Mouse (Mus musculus): ENCODE measurements around the gene Ppfibp1. TPM values are rescaled to one million over a fixed set of nuclear protein-coding genes. Genes with fewer than 3 reads are reported as not detected.

Gene Ppfibp1
- polyA plus RNA-seq, 1 experiment from 2014 or later = 12.9 TPM

GRCm38 (mm10) chr6:146941505-146942275 lies 53.4 kb downstream of the Ppfibp1 start:
- Histone ChIP-seq H3K9ac (ENCODE audit: low read depth, low read length) (no peak overlapping the region), H3K4me2 (ENCODE audit: low read depth, low read length) (no peak overlapping the region), H3K4me1 (ENCODE audit: control insufficient read depth, low read depth, low read length) (peaks cover 7% of the 10 kb centered on the region; the same call in 1 of the 2 replicates), H3K36me3 (ENCODE audit: control insufficient read depth, insufficient read depth) (no peaks in the 10 kb centered on the region), H3K27me3 (ENCODE audit: control insufficient read depth, insufficient read depth, low read depth, low read length) (no peaks in the 10 kb centered on the region), H3K9me3 (replicated peaks; ENCODE audit: control insufficient read depth, low read length) (no peaks in the 10 kb centered on the region), H3K27ac (ENCODE audit: low read length) (no peak overlapping the region), H3K4me3 (ENCODE audit: low read depth, low read length) (no peak overlapping the region)
- ATAC-seq (ENCODE audit: low read depth) = no peak
- WGBS (ENCODE audit: insufficient replicate concordance) = 48% methylated on average over 7 of the region's 7 CpGs

- no peak overlapping the region for H3K9ac ChIP-seq (ENCODE audit: low read depth, low read length)
These were observed 55.7 kb downstream of the Ppfibp1 start for GRCm38 (mm10) chr6:146944009-146944408.

DNA sequence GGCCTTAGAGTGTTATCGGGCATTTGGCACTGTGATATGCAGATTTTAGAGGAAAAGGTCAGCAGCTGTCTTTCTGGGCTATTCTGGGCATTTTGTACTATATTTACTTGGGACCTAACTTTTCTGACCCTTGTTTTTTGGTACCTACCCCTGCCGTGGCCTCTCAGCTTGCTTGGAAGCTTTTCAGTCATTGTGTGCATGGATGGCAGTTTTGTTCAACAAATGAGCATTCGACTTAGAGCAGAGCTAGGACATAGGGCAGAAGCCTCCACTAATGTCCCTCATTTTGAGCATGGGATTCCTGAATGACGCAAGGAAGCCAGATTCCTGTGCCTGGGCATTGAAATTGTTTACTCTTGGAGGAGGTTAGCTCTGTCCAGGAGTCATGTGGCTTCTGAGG lies 56.5 kb downstream of the Ppfibp1 start:
- Histone ChIP-seq H3K4me3 (ENCODE audit: low read depth, low read length) (no peak overlapping the region), H3K4me1 (ENCODE audit: control insufficient read depth, low read depth, low read length) (peaks cover 13% of the 10 kb centered on the region; the same call in 1 of the 2 replicates), H3K9ac (ENCODE audit: low read depth, low read length) (no peak overlapping the region), H3K27ac (ENCODE audit: low read length) (no peak overlapping the region), H3K9me3 (replicated peaks; ENCODE audit: control insufficient read depth, low read length) (no peaks in the 10 kb centered on the region), H3K4me2 (ENCODE audit: low read depth, low read length) (no peak overlapping the region), H3K27me3 (ENCODE audit: control insufficient read depth, insufficient read depth, low read depth, low read length) (no peaks in the 10 kb centered on the region), H3K36me3 (ENCODE audit: control insufficient read depth, insufficient read depth) (no peaks in the 10 kb centered on the region)
- 53% methylated on average over 4 of the region's 4 CpGs for WGBS (ENCODE audit: insufficient replicate concordance)
- no peak for ATAC-seq (ENCODE audit: low read depth)

More at GRCm38 (mm10) chr6:146944009-146944408, 55.7 kb downstream of the Ppfibp1 start:
- no peak for ATAC-seq (ENCODE audit: low read depth)
- Histone ChIP-seq H3K27ac (ENCODE audit: low read length) (no peak overlapping the region), H3K36me3 (ENCODE audit: control insufficient read depth, insufficient read depth) (no peaks in the 10 kb centered on the region), H3K4me1 (ENCODE audit: control insufficient read depth, low read depth, low read length) (peaks cover 13% of the 10 kb centered on the region; the same call in 1 of the 2 replicates), H3K27me3 (ENCODE audit: control insufficient read depth, insufficient read depth, low read depth, low read length) (no peaks in the 10 kb centered on the region), H3K4me2 (ENCODE audit: low read depth, low read length) (no peak overlapping the region), H3K9me3 (replicated peaks; ENCODE audit: control insufficient read depth, low read length) (no peaks in the 10 kb centered on the region), H3K4me3 (ENCODE audit: low read depth, low read length) (no peak overlapping the region)

DNA sequence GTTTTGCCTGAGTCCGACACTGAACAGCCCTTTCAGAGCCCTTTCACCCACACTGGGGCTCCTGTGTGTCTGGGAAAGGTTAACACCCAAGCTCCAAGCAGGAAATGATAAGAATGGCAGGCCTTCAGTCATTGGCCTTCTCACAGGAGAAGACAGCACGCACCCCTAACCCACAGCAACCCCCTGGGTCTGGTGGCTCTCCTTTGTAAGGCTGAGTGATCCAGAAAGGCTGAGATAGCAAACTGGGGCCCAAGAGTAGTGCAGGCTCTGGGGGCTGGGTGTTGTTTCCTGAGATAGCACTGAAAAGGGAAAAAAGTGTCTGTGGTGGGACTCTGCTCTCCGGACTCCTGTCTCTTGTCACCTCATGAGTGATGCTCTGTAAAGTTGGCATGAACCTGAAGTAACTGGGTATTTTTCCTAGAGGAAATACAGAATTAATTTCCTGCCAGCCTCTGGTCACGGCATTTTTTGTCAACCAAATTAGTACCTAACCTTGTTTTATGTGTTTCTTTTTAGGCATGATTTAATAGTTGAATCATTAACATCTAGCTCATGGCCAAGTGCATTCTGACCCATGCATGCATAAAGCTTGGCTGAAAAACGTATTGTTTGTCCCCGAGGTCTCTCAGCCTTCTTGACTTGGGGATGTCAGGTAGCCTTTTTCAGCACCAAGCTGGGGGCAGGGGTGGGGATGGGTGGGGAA lies 58.2 kb downstream of the Ppfibp1 start:
- Histone ChIP-seq H3K27ac (ENCODE audit: low read length) (no peak overlapping the region), H3K36me3 (ENCODE audit: control insufficient read depth, insufficient read depth) (no peaks in the 10 kb centered on the region), H3K9ac (ENCODE audit: low read depth, low read length) (no peak overlapping the region), H3K4me1 (ENCODE audit: control insufficient read depth, low read depth, low read length) (peaks cover 13% of the 10 kb centered on the region; the same call in 1 of the 2 replicates), H3K9me3 (replicated peaks; ENCODE audit: control insufficient read depth, low read length) (no peaks in the 10 kb centered on the region), H3K4me3 (ENCODE audit: low read depth, low read length) (no peak overlapping the region), H3K4me2 (ENCODE audit: low read depth, low read length) (no peak overlapping the region), H3K27me3 (ENCODE audit: control insufficient read depth, insufficient read depth, low read depth, low read length) (no peaks in the 10 kb centered on the region)
- 28% methylated on average over 6 of the region's 6 CpGs for WGBS (ENCODE audit: insufficient replicate concordance)
- ATAC-seq (ENCODE audit: low read depth) = peak; percentile 46

- H3K27me3 ChIP-seq (ENCODE audit: control insufficient read depth, insufficient read depth, low read depth, low read length) = no peaks in the 10 kb centered on the region
- H3K4me3 ChIP-seq (ENCODE audit: low read depth, low read length) = no peak overlapping the region
- H3K4me2 ChIP-seq (ENCODE audit: low read depth, low read length) = no peak overlapping the region
- H3K9me3 ChIP-seq (replicated peaks; ENCODE audit: control insufficient read depth, low read length) = no peaks in the 10 kb centered on the region
- ATAC-seq (ENCODE audit: low read depth) = no peak
- no peak overlapping the region for H3K27ac ChIP-seq (ENCODE audit: low read length)
- no peaks in the 10 kb centered on the region for H3K36me3 ChIP-seq (ENCODE audit: control insufficient read depth, insufficient read depth)
- H3K9ac ChIP-seq (ENCODE audit: low read depth, low read length) = no peak overlapping the region
- 29% methylated on average over 4 of the region's 4 CpGs for WGBS (ENCODE audit: insufficient replicate concordance)
- peaks cover 13% of the 10 kb centered on the region; the same call in 1 of the 2 replicates for H3K4me1 ChIP-seq (ENCODE audit: control insufficient read depth, low read depth, low read length)
These were observed 58.9 kb downstream of the Ppfibp1 start for GRCm38 (mm10) chr6:146947186-146947585.

GRCm38 (mm10) chr6:146949682-146950453 lies 61.6 kb downstream of the Ppfibp1 start:
- no peak overlapping the region for H3K27ac ChIP-seq (ENCODE audit: low read length)
- peaks cover 10% of the 10 kb centered on the region; the same call in 1 of the 2 replicates for H3K4me1 ChIP-seq (ENCODE audit: control insufficient read depth, low read depth, low read length)
- no peak overlapping the region for H3K9ac ChIP-seq (ENCODE audit: low read depth, low read length)
- H3K9me3 ChIP-seq (replicated peaks; ENCODE audit: control insufficient read depth, low read length) = no peaks in the 10 kb centered on the region
- no peaks in the 10 kb centered on the region for H3K27me3 ChIP-seq (ENCODE audit: control insufficient read depth, insufficient read depth, low read depth, low read length)
- no peak overlapping the region for H3K4me2 ChIP-seq (ENCODE audit: low read depth, low read length)
- no peaks in the 10 kb centered on the region for H3K36me3 ChIP-seq (ENCODE audit: control insufficient read depth, insufficient read depth)
- 34% methylated on average over 10 of the region's 10 CpGs for WGBS (ENCODE audit: insufficient replicate concordance)
- ATAC-seq (ENCODE audit: low read depth) = no peak
- H3K4me3 ChIP-seq (ENCODE audit: low read depth, low read length) = no peak overlapping the region

GRCm38 (mm10) chr6:146950454-146950832 lies 62.2 kb downstream of the Ppfibp1 start:
- H3K4me1 ChIP-seq (ENCODE audit: control insufficient read depth, low read depth, low read length) = peaks cover 9% of the 10 kb centered on the region; the same call in 1 of the 2 replicates
- no peak overlapping the region for H3K9ac ChIP-seq (ENCODE audit: low read depth, low read length)
- H3K9me3 ChIP-seq (replicated peaks; ENCODE audit: control insufficient read depth, low read length) = no peaks in the 10 kb centered on the region
- H3K27me3 ChIP-seq (ENCODE audit: control insufficient read depth, insufficient read depth, low read depth, low read length) = no peaks in the 10 kb centered on the region
- H3K4me2 ChIP-seq (ENCODE audit: low read depth, low read length) = no peak overlapping the region
- ATAC-seq (ENCODE audit: low read depth) = no peak
- no peaks in the 10 kb centered on the region for H3K36me3 ChIP-seq (ENCODE audit: control insufficient read depth, insufficient read depth)
- H3K27ac ChIP-seq (ENCODE audit: low read length) = no peak overlapping the region
- 29% methylated on average over 1 of the region's 1 CpGs for WGBS (ENCODE audit: insufficient replicate concordance)
- H3K4me3 ChIP-seq (ENCODE audit: low read depth, low read length) = no peak overlapping the region

DNA sequence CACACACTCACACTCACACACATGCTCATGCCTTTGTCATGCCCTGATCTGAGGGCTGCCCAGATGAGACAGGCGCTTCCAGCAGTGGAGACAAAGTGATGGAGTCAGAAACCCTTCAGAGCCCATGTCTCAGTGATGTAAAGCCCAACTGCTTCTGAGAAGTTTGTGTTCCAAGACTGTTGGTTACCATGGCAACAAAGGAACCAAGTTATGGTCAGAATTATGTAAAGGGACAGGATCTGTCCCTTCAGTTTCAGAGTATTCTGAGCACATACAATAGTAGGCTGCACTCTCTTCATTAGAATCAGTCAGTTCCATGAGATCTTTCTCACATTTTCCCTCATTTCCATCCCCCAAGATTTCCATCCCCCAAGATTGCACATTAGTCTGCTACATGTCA lies 66.0 kb downstream of the Ppfibp1 start, which contains the start of gene 1700034J05Rik:
Gene 1700034J05Rik (minus strand): TSS at position 165 of the 400 bp plus-strand sequence.
- H3K9me3 ChIP-seq (replicated peaks; ENCODE audit: control insufficient read depth, low read length) = no peaks in the 10 kb centered on the region
- H3K27me3 ChIP-seq (ENCODE audit: control insufficient read depth, insufficient read depth, low read depth, low read length) = no peaks in the 10 kb centered on the region
- 65% methylated on average over 1 of the region's 1 CpGs for WGBS (ENCODE audit: insufficient replicate concordance)
- no peaks in the 10 kb centered on the region for H3K36me3 ChIP-seq (ENCODE audit: control insufficient read depth, insufficient read depth)
- peaks cover 4% of the 10 kb centered on the region for H3K4me1 ChIP-seq (ENCODE audit: control insufficient read depth, low read depth, low read length)
- ATAC-seq (ENCODE audit: low read depth) = no peak
- H3K4me2 ChIP-seq (ENCODE audit: low read depth, low read length) = no peak within 1 kb of the TSS
- H3K9ac ChIP-seq (ENCODE audit: low read depth, low read length) = no peak within 1 kb of the TSS
- no peak within 1 kb of the TSS for H3K4me3 ChIP-seq (ENCODE audit: low read depth, low read length)
- no peak within 1 kb of the TSS for H3K27ac ChIP-seq (ENCODE audit: low read length)

All from liver, embryonic 16.5 days (tissue).